Mouse (Mus musculus): ENCODE data around the gene Fam155a. TPM values are rescaled to one million over a fixed set of nuclear protein-coding genes. Genes with fewer than 3 reads are reported as not detected.
"Not testable (repeated sequence)": the region's sequence is repeated elsewhere in the genome, so short reads cannot be mapped to it uniquely, and the experiment has no call there.

The Fam155a gene
- polyA plus RNA-seq, 1 experiment, result not detected

DNA sequence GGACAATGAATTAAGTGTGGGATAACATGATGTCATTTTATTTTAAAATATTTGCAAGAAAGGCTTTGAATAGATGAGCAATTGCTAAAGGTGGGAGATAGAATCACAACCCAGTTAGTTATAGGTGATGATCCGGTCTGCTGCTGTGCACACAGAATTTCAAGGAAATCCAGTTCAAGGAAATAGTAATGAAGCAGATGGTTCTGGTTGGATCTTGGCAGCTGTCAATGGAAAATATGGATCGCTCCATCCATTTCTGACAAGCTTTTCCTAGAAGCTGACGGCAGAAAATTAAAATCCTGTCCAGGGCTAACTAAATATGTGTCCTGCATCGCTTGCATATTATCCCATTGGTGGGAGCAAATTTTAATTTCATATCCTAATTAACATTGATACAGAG, 61.2 kb downstream of the Fam155a start:
- no peak overlapping the region for H3K4me3 ChIP-seq (replicated peaks)
- H3K9me3 ChIP-seq (ENCODE audit: control insufficient read depth, low read length), result no peaks in the 10 kb centered on the region
- no peak for TF ChIP-seq GATA1 (IDR thresholded peaks at IDR 0.05; ENCODE audit: low read length)
- H3K36me3 ChIP-seq (ENCODE audit: control insufficient read depth), result no peaks in the 10 kb centered on the region
- no peaks in the 10 kb centered on the region for H3K27me3 ChIP-seq (ENCODE audit: control insufficient read depth)
- no peaks in the 10 kb centered on the region for H3K4me1 ChIP-seq (ENCODE audit: control insufficient read depth)

DNA sequence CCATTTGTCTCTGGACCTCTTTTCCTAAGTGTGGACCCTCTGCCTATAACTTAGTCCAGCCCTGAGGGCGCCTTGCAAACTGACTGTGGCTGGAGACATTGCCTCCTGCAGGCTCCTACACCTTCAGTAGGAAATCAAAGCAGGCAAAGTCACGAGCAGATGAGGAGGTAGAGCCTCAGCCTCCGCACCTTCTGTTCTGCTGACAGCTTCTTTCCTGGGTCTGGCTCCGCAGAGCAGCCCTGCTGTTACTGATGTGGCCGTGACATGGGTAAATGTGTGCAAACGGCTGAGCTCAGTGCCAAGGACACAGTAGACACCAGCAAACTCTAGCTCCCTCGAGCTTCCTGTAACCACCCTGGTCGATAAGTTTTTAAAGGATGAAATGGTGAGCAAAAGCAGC, 63.5 kb downstream of the Fam155a start:
- TF ChIP-seq GATA1 (IDR thresholded peaks at IDR 0.05; ENCODE audit: low read length), result no peak
- TF ChIP-seq TAL1 (IDR thresholded peaks at IDR 0.05; ENCODE audit: low read length), result no peak
- H3K36me3 ChIP-seq (ENCODE audit: control insufficient read depth), result no peaks in the 10 kb centered on the region
- H3K27me3 ChIP-seq (ENCODE audit: control insufficient read depth), result no peaks in the 10 kb centered on the region
- H3K9me3 ChIP-seq (ENCODE audit: control insufficient read depth, low read length), result no peaks in the 10 kb centered on the region
- H3K4me3 ChIP-seq (replicated peaks), result no peak overlapping the region
- no peaks in the 10 kb centered on the region for H3K4me1 ChIP-seq (ENCODE audit: control insufficient read depth)

DNA sequence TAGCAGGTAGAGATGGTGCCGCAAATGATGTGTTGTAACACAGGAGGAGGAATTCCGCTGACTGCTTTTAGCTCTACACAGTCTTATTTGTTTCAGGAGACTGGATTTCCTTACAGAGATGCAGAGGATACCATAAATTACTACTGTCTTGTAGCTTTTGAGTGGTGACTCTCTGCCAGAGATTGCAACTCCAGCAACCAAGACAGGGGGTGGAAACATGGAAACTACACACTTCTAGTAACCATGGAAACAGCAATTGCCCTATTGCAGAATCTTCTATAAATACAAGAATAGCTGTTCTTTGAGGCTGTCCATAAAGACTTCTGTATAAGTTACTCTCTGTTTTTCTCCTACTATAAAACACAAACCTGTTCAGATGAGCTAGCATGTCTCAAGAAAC, 76.2 kb downstream of the Fam155a start:
- Histone ChIP-seq H3K27me3 (ENCODE audit: control insufficient read depth) (no peaks in the 10 kb centered on the region), H3K4me1 (ENCODE audit: control insufficient read depth) (no peaks in the 10 kb centered on the region), H3K9me3 (ENCODE audit: control insufficient read depth, low read length) (peaks cover 2% of the 10 kb centered on the region; the same call in 1 of the 2 replicates), H3K36me3 (ENCODE audit: control insufficient read depth) (no peaks in the 10 kb centered on the region), H3K4me3 (replicated peaks) (no peak overlapping the region)
- TF ChIP-seq TAL1 (IDR thresholded peaks at IDR 0.05; ENCODE audit: low read length), result no peak
- TF ChIP-seq GATA1 (IDR thresholded peaks at IDR 0.05; ENCODE audit: low read length), result no peak

DNA sequence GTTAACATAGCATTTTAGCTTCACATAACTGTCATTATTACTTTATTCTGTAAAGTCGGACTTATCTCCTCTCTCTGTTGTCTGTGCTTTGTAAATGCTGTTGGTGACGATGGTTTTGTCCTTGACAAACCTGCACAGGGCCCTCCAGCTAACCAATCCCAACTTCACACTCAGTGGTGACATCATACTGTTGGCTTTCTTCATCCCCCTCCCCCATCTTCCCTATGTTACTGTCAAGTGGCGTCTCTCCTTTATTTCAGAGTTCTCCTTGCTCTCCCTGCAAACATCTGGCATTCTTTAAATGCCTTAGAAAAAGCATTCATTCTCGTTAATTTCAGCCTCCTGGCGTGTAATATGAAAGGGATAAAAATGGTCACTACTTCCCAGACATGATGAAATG, 78.6 kb downstream of the Fam155a start:
- Histone ChIP-seq H3K4me3 (replicated peaks) (no peak overlapping the region), H3K36me3 (ENCODE audit: control insufficient read depth) (no peaks in the 10 kb centered on the region), H3K9me3 (ENCODE audit: control insufficient read depth, low read length) (peaks cover 2% of the 10 kb centered on the region; the same call in 1 of the 2 replicates), H3K4me1 (ENCODE audit: control insufficient read depth) (no peaks in the 10 kb centered on the region), H3K27me3 (ENCODE audit: control insufficient read depth) (no peaks in the 10 kb centered on the region)
- TF ChIP-seq TAL1 (IDR thresholded peaks at IDR 0.05; ENCODE audit: low read length) (no peak), GATA1 (IDR thresholded peaks at IDR 0.05; ENCODE audit: low read length) (no peak)

DNA sequence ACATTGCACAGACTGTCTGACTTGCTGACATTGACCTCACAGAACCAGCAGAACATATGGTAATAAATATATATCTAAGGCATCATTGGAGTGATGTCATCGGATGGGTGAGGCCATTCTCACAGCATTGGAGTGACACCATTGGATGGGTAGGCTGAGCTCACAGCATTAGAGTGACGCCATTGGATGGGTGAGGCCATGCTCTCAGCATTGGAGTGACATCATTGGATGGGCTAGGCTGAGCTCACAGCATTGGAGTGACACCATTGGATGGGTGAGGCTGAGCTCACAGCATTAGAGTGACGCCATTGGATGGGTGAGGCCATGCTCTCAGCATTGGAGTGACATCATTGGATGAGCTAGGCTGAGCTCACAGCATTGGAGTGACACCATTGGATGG, 110.9 kb downstream of the Fam155a start:
- H3K36me3 ChIP-seq (ENCODE audit: control insufficient read depth); H3K27me3 ChIP-seq (ENCODE audit: control insufficient read depth); H3K4me3 ChIP-seq (replicated peaks); H3K4me1 ChIP-seq (ENCODE audit: control insufficient read depth); H3K9me3 ChIP-seq (ENCODE audit: control insufficient read depth, low read length): not testable (repeated sequence)

DNA sequence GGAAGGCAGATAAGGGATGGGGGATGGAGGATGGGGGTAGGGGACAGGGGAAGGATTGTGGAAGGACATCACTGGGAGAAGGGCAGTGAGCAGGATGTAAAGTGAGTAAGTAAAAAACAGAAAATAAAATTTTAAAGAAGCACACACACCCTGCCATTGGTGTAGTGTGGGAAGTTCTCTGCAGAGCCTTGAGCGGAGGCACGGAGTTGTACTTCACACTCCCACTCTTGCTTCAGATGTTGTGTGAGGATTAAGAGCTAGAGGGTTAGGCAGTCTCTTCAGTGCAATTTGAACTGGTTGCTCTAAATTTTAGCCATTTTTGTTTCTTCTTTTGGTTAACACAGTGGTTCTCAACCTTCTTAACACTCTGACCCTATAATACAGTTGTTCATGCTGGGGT, 114.1 kb downstream of the Fam155a start:
- H3K36me3 ChIP-seq (ENCODE audit: control insufficient read depth), result no peaks in the 10 kb centered on the region
- no peak overlapping the region for H3K4me3 ChIP-seq (replicated peaks)
- H3K4me1 ChIP-seq (ENCODE audit: control insufficient read depth), result no peaks in the 10 kb centered on the region
- TF ChIP-seq TAL1 (IDR thresholded peaks at IDR 0.05; ENCODE audit: low read length), result no peak
- TF ChIP-seq GATA1 (IDR thresholded peaks at IDR 0.05; ENCODE audit: low read length), result no peak
- no peaks in the 10 kb centered on the region for H3K27me3 ChIP-seq (ENCODE audit: control insufficient read depth)
- peaks cover 6% of the 10 kb centered on the region for H3K9me3 ChIP-seq (ENCODE audit: control insufficient read depth, low read length)

DNA sequence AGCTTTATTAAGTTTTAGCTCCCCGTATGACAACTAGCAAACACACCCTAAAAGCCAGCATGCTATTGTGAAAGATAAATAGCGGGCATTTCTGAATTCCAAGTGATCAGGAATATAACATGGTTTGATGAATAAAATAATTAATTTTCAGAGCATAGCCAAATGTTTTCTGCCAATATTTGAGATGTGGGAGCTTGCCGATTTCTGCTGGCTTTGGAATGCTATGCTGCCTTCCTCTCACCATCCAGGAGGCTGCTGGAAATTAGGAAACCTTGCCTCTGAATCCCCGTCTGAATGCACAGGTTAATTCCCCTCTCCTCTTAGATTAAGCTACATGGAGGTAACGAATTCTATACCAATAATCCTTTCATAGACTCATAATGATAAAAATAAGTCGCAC, 116.1 kb downstream of the Fam155a start:
- Histone ChIP-seq H3K4me3 (replicated peaks) (no peak overlapping the region), H3K9me3 (ENCODE audit: control insufficient read depth, low read length) (peaks cover 2% of the 10 kb centered on the region)

DNA sequence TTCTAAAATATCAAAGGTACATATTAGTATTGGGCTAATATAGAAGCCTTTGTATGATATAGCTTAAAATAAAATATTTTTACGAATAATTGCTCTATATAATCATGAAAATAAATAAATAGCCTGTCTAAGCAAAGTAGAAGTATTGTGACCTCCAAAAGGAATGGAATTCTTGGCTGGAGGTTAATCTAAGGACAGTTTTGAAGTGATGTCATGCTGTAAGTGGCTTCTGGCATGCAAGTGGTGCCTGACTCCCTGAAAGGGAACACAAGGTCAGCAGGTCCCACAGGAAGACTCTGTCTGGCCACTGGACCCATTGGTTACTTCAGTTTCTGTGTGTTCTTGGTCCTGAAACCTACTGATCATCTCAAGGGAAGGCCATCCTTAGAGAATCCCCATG, 117.3 kb downstream of the Fam155a start:
- Histone ChIP-seq H3K4me3 (replicated peaks) (no peak overlapping the region), H3K4me1 (ENCODE audit: control insufficient read depth) (no peaks in the 10 kb centered on the region), H3K36me3 (ENCODE audit: control insufficient read depth) (no peaks in the 10 kb centered on the region), H3K27me3 (ENCODE audit: control insufficient read depth) (no peaks in the 10 kb centered on the region), H3K9me3 (ENCODE audit: control insufficient read depth, low read length) (peaks cover 2% of the 10 kb centered on the region)
- no peak for TF ChIP-seq GATA1 (IDR thresholded peaks at IDR 0.05; ENCODE audit: low read length)
- no peak for TF ChIP-seq TAL1 (IDR thresholded peaks at IDR 0.05; ENCODE audit: low read length)

More for the DNA sequence above, 116.1 kb downstream of the Fam155a start:
- TF ChIP-seq GATA1 (IDR thresholded peaks at IDR 0.05; ENCODE audit: low read length), result no peak
- no peak for TF ChIP-seq TAL1 (IDR thresholded peaks at IDR 0.05; ENCODE audit: low read length)
- Histone ChIP-seq H3K27me3 (ENCODE audit: control insufficient read depth) (no peaks in the 10 kb centered on the region), H3K36me3 (ENCODE audit: control insufficient read depth) (no peaks in the 10 kb centered on the region), H3K4me1 (ENCODE audit: control insufficient read depth) (no peaks in the 10 kb centered on the region)

DNA sequence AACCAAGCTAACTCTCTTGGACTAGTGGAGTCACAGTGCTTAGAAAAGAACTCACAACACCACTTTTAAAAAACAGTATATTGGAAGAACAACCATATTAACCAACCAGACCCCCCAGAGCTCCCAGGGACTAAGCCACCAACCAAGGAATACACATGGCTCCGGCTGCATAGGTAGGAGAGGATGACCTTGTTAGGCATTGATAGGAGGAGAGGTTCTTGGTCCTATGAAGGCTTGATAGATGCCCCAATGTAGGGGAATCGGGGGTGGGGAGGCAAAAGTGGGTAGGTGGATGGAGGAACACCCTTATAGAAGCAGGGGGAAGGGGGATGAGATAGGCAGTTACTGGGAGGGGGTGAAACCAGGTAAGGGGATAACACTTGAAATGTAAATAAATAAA, 132.8 kb downstream of the Fam155a start:
- no peaks in the 10 kb centered on the region for H3K36me3 ChIP-seq (ENCODE audit: control insufficient read depth)

DNA sequence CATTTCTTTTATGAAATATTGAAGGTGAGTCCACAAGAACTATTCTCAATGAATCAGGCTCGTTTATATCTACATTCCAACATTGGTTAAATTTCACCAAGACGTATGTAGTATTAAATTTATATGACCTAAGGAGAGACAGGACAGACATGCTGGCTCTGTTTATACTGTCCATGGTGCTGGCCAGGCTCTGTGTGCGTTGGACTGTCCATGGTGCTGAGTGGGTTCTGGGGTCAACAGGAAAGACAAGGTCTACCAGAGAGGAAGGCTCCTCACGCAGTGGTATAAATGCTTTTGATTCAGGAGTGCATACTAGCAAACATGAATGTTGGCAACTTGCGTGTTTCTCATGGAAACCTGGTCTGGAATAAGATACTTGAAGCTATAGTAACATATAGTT, 135.7 kb downstream of the Fam155a start:
- H3K36me3 ChIP-seq (ENCODE audit: control insufficient read depth), result no peaks in the 10 kb centered on the region
- no peak overlapping the region for H3K4me3 ChIP-seq (replicated peaks)
- H3K4me1 ChIP-seq (ENCODE audit: control insufficient read depth), result no peaks in the 10 kb centered on the region
- H3K9me3 ChIP-seq (ENCODE audit: control insufficient read depth, low read length), result no peaks in the 10 kb centered on the region
- no peak for TF ChIP-seq TAL1 (IDR thresholded peaks at IDR 0.05; ENCODE audit: low read length)
- no peak for TF ChIP-seq GATA1 (IDR thresholded peaks at IDR 0.05; ENCODE audit: low read length)
- no peaks in the 10 kb centered on the region for H3K27me3 ChIP-seq (ENCODE audit: control insufficient read depth)

More for the DNA sequence above, 132.8 kb downstream of the Fam155a start:
- no peaks in the 10 kb centered on the region for H3K4me1 ChIP-seq (ENCODE audit: control insufficient read depth)
- no peaks in the 10 kb centered on the region for H3K27me3 ChIP-seq (ENCODE audit: control insufficient read depth)
- peaks cover 3% of the 10 kb centered on the region; the same call in 1 of the 2 replicates for H3K9me3 ChIP-seq (ENCODE audit: control insufficient read depth, low read length)
- no peak overlapping the region for H3K4me3 ChIP-seq (replicated peaks)
- no peak for TF ChIP-seq GATA1 (IDR thresholded peaks at IDR 0.05; ENCODE audit: low read length)
- TF ChIP-seq TAL1 (IDR thresholded peaks at IDR 0.05; ENCODE audit: low read length), result no peak
